Mouse (Mus musculus) cerebellum, adult 9-11 months (tissue): ENCODE results near the gene Taz.
A peak's percentile ranks its signal among the peaks of the same experiment; 100 is the strongest.

Experiments
- DNase-seq: peaks from one replicate; pipeline ENCODE4 v3.0.0; 2022

Gene Taz

DNA sequence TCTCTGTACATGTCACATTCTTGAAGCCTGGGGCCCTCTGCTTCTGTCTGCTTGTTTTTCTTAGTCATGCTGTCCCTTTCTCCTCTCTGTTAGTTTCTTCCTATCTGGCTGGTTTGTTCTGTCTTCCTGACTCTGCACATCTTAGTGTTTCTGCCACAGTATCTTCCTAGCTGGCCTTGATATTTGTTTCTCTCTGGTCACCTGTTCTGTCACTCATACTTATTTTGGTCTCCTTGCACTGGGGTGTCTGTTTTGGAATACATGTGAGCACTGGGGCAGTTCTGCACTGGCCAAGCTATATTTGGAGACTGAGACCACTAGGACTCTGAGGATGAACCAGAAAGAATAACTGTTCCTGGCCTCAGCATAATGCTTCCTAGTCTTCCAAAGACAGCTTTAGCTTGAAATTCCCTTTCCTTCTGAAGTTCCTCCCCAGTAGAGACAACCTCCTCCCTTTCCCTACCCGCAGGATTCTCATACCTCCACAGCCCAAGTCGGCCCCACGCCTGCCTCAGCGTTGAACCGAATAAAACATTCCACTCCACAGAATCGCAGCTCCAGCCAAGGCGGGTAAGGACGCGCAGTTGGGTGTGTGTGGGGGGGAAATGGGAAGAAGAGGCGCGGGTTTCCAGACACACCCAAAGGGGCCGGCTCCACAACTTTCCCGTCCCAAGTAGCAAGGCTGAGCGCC is 526 bp upstream of the Taz start:
- no peak for DNase-seq

DNA sequence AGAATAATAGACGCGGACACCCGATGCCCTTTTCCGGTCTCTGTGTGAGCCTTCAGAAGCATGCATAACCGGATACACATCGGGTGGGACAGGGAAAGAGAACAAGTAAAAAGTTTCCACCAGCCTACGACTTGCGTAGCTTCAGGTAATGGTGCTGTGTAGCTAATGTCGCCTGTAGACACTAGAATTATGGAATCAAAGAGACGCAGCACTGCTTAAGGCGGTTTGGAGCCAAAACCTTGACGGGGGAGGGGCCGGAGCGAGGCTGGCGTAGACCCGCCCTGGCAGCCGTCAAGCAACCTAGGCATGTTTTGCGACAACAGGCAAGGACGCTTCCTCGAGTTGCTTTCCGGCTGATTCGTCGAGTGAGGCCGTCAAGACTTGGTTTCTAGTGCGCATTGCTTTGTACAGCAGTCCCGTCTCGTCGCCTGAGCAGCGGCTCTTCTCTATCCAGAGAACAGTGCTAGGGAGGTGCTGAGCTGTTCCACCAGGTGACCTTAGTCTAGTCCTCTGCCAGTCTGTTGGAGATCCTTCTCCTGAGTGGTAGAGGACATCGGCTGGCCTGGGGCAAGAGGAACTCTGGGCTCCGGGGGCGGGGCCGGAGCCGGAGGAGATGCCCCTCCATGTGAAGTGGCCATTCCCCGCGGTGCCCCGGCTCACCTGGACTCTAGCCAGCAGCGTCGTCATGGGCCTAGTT is 831 bp downstream of the Taz start:
- peak; percentile 89 for DNase-seq

DNA sequence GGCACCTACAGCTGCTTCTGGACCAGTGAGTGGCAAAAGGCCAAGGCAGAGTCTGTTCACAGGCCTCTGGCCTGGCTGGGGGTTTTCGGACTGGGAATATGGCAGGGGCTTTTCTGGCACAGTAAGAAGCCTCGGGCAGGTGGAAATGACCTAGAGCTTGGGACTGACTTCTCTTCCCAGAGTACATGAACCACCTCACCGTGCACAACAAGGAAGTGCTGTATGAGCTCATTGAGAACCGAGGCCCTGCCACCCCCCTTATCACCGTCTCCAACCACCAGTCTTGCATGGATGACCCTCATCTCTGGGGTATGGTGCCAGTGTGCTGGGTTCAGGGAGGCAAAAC is 1.4 kb downstream of the Taz start:
- no peak for DNase-seq

DNA sequence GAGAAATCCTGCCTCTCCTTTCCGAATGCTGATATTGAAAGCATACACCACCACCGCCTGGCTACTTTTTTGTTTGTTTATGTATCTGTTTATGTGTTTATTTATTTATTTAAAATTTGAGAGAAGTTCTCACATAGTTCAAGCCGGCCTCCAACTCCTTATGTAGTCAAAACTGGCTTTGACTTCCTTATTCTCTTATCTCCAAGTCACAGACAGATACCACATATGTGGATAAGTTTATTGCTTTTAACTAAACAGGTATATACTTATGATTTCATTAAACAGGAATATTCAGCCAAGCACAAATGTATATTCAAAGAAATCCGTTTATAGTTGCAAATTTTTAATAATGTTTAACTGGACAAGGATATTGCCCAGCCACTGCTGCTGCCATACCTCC is 11.7 kb downstream of the Taz start:
- no peak for DNase-seq

DNA sequence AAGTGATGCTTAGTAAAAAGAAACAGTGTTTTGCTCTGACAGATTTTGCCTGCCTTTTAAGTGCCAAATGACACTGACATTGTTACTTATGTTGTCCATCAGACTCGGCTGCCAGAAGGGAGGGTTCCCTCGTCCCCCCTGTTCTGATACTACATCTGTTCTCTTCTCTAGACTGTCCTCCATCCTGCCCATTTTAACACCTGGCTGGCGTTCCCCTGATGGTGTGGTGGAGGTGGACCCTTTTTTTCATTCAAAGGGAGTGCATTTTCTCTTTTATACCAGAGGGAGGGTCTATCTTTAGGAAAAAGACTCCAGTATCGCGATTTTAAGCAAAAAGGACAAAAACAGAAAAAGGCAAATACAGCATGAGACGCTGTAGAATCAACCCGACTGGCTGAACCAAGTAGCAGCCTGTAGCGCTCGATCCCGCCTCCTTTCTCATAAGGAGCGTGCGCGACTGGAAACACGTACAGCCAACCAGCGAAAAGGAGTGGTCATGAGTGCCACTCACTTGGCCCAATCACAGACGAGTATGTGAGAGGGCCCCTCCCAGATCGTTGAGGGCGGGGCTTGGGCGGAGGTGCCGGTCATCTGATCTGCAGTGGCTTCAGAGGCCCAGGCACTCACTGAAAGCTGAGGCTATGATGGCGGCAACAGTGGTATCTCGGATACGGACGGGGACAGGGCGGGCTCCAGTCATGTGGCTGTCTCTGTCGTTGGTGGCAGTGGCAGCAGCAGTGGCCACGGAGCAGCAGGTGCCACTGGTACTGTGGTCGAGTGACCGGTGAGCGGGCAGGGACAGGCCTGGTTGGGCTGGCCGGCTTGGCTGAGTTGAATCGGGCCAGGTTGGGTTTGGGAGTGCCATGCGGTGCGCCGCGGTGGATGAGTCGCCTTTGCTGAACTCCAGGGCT is 15.1 kb downstream of the Taz start, which contains the start of gene Atp6ap1:
Atp6ap1 (plus strand) TSS at position 560 of the 911 bp plus-strand sequence.
- DNase-seq, result peak; percentile 97

DNA sequence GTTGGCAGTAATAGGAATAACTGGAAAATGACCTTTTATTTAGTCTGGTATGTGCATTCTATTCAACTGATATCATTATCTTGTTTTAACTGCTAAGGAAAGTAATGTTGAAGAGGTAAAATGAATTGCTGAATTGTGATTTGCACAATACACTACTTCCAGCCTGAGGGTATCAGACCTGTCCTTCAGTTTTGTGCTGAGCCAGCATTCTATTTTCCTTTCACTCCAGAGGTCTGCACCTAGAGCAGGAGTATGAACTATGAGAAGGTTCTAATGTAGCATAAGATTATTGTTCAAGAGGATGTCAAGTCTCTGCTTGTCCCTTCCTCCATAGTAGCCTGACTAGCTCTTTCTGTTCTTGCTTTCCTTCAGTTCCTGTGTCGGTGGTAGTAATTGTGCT is 16.6 kb downstream of the Taz start:
- DNase-seq, result no peak

DNA sequence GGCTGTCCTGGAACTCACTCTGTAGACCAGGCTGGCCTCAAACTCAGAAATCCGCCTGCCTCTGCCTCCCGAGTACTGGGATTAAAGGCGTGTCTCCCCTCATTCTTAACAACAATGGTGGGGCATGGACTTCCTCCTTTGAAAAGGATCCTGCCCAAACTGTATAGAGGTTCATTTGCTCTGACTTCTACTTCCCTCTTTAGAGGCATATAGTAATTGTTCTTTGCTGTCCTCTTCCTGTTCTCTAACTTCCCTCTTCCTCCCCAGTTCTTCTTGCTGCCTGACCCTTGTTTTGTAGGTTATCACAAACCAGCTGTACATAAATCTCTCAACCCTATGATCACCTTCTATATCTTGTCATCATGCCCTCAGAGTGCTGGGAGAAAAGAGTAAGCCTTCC is 18.0 kb downstream of the Taz start:
- DNase-seq, result no peak

DNA sequence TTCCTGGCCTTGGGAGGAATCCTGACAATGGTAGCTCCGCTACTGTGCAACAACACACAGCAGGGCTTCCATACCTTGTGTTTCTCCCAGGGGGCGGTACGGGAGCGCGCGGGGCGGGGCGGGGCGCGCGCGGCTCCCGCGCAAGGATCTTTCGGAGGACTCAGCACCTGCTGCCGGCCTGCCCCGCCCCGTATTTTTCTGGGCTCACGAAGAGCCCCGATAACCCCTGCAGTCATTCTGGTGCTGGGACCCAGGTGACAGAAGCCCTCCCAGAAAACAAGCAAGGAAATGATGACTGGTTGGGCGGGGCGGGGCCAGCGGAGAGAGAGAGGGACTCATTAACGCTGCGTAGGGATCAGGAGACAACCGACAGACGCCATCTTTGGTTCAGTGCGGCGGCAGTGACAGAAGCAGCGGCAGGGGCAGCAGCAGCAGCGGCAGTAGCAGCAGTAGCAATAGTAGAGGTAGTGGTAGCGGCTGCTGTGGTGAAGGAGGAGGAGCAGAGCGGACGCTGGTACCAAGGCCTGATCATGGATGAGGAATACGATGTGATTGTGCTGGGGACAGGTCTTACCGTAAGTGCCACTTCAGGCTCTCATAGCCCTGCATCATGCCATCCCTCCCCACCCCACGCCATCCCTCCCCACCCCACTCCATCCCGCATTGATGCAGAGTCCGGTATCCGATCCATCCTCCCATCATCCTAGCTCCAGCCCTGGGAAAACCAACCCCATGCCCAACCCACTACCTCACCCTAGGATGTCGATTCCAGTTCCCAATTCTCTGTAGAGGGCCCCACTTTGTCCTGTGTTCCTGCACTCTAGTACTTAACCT is 23.4 kb downstream of the Taz start, which contains the start of gene Gdi1:
Gdi1 (plus strand) TSS at position 132 of the 834 bp plus-strand sequence.
- peak; percentile 79 for DNase-seq

DNA sequence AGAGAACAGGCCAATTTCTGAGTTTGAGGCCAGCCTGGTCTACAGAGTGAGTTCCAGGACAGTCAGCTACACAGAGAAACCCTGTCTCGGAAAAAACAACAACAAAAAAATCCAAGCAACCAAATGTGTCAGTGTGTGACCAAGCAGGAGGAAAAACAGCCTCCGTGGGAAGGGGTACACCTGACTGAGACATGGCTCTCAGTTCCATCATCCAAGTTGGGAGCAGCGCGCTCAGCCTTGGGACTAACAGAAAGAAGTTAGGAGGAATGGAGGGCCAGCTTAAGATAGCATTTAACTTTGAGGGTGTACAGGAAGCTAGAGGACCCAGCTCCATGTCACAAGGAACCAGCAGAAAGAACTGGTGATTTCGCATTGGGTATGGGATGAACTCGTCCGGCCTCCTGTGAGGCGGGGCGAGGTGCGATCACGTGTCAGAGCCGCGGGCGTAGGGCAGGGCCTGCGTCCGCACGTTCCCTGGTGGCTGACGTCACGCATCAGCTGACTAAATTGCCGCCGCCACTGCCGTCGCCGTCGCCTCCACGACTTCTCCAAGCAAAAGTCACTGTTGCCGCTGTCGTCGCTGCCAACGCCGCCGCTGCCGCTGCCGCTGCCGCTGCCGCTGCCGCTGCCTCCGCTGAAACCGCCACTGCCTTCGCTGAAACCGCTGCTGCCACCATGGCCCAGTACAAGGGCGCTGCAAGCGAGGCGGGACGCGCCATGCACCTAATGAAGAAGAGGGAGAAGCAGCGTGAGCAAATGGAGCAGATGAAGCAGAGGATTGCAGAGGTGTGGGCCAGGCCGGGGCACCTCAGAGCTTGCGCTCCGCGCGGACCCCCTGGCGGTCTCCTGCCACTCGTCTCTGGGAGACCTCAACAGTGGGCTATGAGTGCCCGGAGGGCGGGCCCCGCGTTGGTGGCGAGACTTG is 31.1 kb downstream of the Taz start, which contains the start of gene Fam50a:
Fam50a (plus strand) TSS at position 494 of the 925 bp plus-strand sequence.
- peak; percentile 91 for DNase-seq

DNA sequence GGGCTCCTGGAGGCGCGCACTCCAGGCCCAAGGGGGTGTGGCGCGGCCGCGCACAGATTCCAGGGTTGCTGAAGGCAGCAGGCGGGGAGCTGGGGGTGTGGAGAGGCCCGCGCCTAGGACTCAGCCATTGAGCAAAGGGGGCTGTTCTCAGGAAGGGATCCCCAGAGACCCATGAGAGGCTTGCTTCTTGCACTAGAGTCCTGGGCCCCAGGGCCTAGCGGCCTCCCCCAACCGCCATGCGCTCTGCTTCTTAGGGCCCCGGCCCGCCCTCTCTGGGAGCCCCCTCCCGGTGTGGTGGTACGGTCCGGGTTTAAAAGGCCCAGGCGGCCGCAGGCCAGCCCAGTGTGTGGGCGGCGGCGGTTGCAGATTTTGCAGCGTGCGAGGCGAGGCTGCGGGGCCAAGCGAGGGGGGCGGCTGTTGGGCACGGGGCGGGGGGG is 47.0 kb downstream of the Taz start, which contains the start of gene Plxna3:
Plxna3 (plus strand) TSS at position 342 of the 437 bp plus-strand sequence.
- peak; percentile 74 for DNase-seq

DNA sequence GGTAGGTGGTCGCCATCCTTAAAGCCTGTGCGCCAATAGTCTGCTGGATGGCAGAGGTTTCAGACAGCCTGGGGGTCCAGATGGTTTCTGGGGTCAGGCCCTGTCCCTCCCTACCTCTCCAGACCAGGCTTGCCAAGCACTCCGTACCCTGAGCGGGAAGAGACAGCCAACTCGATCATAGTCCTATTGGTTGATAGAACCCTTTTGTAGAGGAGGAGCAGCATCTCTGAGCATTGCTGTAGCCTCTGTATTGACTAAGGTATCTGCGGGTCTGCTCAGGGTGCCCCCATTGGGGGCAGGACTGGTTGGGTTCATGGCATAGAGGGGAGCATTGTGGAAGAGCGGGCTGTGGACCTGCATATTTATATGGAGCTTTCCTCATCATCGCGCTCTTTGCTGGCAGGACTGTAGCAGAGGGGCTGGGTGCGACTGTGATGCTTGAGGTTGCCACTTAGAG is 47.5 kb downstream of the Taz start:
- no peak for DNase-seq

DNA sequence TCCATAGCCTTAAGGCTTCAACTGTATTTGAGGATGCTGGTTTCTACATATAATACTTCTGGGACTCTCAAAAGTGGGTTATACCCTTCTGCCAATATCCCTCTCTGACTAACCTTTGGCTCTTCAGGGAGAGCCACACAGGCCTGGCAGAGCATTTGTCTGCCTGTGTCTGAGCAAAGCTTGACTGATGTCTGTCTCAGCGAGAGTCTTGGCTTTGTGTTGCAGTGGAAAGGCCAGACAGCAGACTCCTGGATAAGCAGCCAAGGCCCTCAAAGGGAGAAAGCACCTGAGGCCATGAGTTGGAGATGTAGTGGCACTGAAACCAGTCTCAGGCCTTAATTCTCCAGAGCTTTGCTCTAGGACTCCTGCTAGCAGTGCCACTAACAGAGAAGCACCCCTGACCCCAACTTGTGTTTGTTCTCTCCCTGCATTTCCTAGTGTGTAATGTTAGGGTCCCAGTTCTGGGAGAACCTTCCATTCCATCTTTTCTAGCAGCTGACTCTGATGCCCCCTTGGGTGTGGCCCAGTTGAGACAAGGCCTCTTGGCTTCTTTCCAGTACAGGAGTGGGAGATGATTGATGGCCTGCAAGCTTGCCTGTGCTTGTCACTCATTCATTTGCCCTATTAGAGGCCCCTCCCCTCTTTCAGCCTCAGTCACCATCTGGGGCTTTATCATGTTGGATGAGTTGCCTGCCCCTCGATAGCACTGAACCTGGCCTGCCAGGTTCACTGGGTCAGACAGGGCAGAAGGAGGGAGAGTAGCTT is 48.6 kb downstream of the Taz start:
- DNase-seq, result peak; percentile 41
